Mouse (Mus musculus): ENCODE measurements around the gene Evi2b.

Evi2b gene

GRCm38 (mm10) chr11:79521930-79522329 is 1.6 kb downstream of the Evi2b start:
- no peak for ATAC-seq (ENCODE audit: low TSS enrichment)

GRCm38 (mm10) chr11:79520772-79521171 is 2.8 kb downstream of the Evi2b start:
- ATAC-seq (ENCODE audit: low TSS enrichment), result no peak

GRCm38 (mm10) chr11:79519878-79520291 is 3.7 kb downstream of the Evi2b start:
- peak; percentile 95 for ATAC-seq (ENCODE audit: low TSS enrichment)

- ATAC-seq (ENCODE audit: low TSS enrichment), result no peak
Observed at GRCm38 (mm10) chr11:79519299-79519698, 4.3 kb downstream of the Evi2b start.

- ATAC-seq (ENCODE audit: low TSS enrichment), result no peak
Observed at GRCm38 (mm10) chr11:79515798-79516197, 7.8 kb downstream of the Evi2b start.

GRCm38 (mm10) chr11:79515331-79515730 is 8.2 kb downstream of the Evi2b start:
- no peak for ATAC-seq (ENCODE audit: low TSS enrichment)

GRCm38 (mm10) chr11:79511970-79512369 is 11.6 kb downstream of the Evi2b start:
- no peak for ATAC-seq (ENCODE audit: low TSS enrichment)

DNA sequence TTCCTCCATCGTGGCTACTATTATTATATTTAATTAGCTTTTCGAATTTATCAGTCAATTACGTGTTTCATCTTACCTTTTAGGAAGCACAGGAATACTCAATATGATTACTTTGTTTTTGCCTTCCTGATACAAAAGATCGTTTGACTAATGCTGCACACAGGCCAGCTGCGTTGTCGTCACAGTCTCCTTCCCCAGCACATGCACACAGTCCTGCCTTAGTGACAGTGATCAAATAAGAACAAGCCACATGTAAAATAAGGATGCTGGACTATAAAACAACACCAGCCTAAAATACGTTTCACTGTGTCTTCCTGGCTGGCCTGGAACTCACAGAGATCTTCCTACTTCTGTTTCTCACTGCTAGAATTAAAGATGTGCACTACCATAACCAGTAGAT is 19.1 kb downstream of the Evi2b start:
- ATAC-seq (ENCODE audit: low TSS enrichment), result no peak

GRCm38 (mm10) chr11:79503845-79504244 is 19.7 kb downstream of the Evi2b start, which contains the start of gene Omg:
Gene Omg (minus strand): TSS chr11:79504084.
- ATAC-seq (ENCODE audit: low TSS enrichment), result peak; percentile 94

DNA sequence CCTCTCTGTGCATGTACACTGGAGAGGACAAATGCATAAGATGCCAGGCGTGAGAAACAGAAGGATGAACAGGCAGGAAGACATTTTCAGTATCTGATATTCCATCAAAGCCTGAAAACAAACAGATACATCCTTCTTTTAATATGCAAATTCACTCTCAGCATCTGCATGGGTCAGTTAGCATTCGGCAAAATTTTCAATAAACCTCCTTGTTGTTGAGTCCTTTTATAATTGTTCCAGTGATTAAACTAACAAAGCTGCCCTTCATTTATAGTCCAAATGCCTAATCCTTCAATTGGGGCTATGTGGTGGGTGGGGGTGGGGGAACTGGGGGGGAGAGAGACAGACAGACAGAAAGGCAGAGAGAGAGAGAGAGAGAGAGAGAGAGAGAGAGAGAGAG is 20.6 kb downstream of the Evi2b start:
- ATAC-seq (ENCODE audit: low TSS enrichment), result peak; percentile 45; the same call in 1 of the 2 replicates

- ATAC-seq (ENCODE audit: low TSS enrichment), result no peak
Observed at GRCm38 (mm10) chr11:79494976-79495800, 28.4 kb downstream of the Evi2b start.

DNA sequence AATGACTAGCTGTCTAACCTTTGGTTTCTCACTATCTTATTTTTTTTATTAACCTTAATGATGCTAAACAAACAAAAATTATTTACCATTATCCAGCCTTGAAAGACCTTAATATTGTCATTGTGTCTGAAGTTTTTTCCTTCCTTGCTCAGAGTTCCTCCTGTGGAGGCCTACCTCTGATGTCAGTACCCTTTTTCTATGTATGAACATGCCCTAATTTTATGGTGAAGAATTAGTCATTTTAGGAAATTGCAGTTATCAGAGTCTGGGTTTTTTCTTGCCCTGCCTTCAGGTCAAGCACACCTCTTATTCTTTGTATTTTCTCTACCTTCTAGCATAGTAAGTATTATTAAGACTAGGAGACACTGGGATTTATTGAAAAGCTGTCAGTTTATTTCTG is 38.8 kb downstream of the Evi2b start:
- ATAC-seq (ENCODE audit: low TSS enrichment), result no peak

- ATAC-seq (ENCODE audit: low TSS enrichment), result no peak
Observed at GRCm38 (mm10) chr11:79483876-79484528, 39.6 kb downstream of the Evi2b start.

GRCm38 (mm10) chr11:79483392-79483791 is 40.2 kb downstream of the Evi2b start:
- ATAC-seq (ENCODE audit: low TSS enrichment), result no peak

- ATAC-seq (ENCODE audit: low TSS enrichment), result peak; percentile 62; the same call in 1 of the 2 replicates
Observed at GRCm38 (mm10) chr11:79468097-79468496, 55.5 kb downstream of the Evi2b start.

Measured in frontal cortex, adult (tissue).